Mouse (Mus musculus) lung, postnatal 0 days (tissue): ENCODE data around the gene Olfr943.

Experiments
- CTCF ChIP-seq: IDR thresholded peaks from 2 replicates; pipeline ENCODE4 v1.5.1; 2016; ENCODE audit warnings: antibody characterized with exemption, mild to moderate bottlenecking
- EP300 ChIP-seq: IDR thresholded peaks from 2 replicates; pipeline ENCODE4 v1.6.1; 2016; ENCODE audit warnings: antibody characterized with exemption, mild to moderate bottlenecking, control low read depth

GRCm38 (mm10) chr9:39152401-39152800, 13.7 kb upstream of the Olfr943 start:
- TF ChIP-seq EP300 (no peak), CTCF (no peak)
